Mouse (Mus musculus) heart, postnatal 0 days (tissue): ENCODE results near the gene Zmiz1.

Source experiments
- CTCF ChIP-seq: IDR thresholded peaks from 2 replicates; pipeline ENCODE4 v1.5.1; 2016; ENCODE audit warnings: antibody characterized with exemption, control low read depth, low read depth
- EP300 ChIP-seq: IDR thresholded peaks from 2 replicates; pipeline ENCODE4 v1.6.1; 2016; ENCODE audit warnings: antibody characterized with exemption, low read depth

- TF ChIP-seq CTCF (no peak), EP300 (no peak)
Measured at GRCm38 (mm10) chr14:25553382-25553781, 94.4 kb downstream of the Zmiz1 start.
